Mouse (Mus musculus) testis, adult 2 months (tissue): ENCODE measurements around the gene Tmem135.

Source experiments
- CTCF ChIP-seq: fragments of 200-500 bp; IDR thresholded peaks from 2 replicates; pipeline ENCODE4 v1.5.1; 2012; ENCODE audit warnings: low read depth, mild to moderate bottlenecking, inconsistent platforms, low read length, moderate library complexity; ENCODE audit not compliant: control insufficient read depth, insufficient read depth, insufficient replicate concordance
- POLR2A ChIP-seq: fragments of 200-500 bp; IDR thresholded peaks from 2 replicates; pipeline ENCODE4 v1.6.1; 2012; ENCODE audit warnings: low read depth, mild to moderate bottlenecking, inconsistent platforms, low read length, moderate library complexity; ENCODE audit not compliant: control insufficient read depth

DNA sequence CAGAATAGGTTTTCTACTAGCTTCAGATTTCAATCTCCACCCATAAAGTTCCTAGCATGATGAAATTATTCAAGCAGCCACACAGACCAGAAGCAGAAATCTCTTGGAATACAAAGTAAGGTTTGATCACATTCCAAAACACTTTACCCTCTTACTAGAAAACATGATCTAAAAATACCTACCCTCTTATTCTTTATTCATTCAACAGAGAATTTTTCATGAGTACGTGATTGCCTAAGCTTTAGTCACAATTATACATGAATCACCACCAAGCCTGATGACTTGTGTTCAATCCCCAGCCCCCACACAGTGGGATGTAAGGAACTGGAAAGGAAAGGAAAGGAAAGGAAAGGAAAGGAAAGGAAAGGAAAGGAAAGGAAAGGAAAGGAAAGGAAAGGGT is 136.5 kb downstream of the Tmem135 start:
- TF ChIP-seq CTCF (no peak), POLR2A (no peak)
